Mouse (Mus musculus) spleen, adult 18-20 months (tissue): ENCODE results near the gene Fbxo47.

Source experiments
- DNase-seq, 2 experiments: peaks; one replicate each; pipeline ENCODE4 v3.0.0; 2022; ENCODE audit warnings: mixed read lengths in 2 of 2

Gene Fbxo47

GRCm38 (mm10) chr11:97883918-97884600 lies at the start of gene Fbxo47:
TSS of gene Fbxo47 (minus strand) at chr11:97884154.
- DNase-seq, result peak; percentile 94 to 96

GRCm38 (mm10) chr11:97933553-97933952 lies 49.6 kb upstream of the Fbxo47 start:
- DNase-seq, result no peak

GRCm38 (mm10) chr11:97928905-97929304 lies 45.0 kb upstream of the Fbxo47 start:
- no peak for DNase-seq

- DNase-seq, result no peak
Measured at GRCm38 (mm10) chr11:97924217-97924616, 40.3 kb upstream of the Fbxo47 start.

- no peak for DNase-seq
Measured at GRCm38 (mm10) chr11:97923639-97924038, 39.7 kb upstream of the Fbxo47 start.

DNA sequence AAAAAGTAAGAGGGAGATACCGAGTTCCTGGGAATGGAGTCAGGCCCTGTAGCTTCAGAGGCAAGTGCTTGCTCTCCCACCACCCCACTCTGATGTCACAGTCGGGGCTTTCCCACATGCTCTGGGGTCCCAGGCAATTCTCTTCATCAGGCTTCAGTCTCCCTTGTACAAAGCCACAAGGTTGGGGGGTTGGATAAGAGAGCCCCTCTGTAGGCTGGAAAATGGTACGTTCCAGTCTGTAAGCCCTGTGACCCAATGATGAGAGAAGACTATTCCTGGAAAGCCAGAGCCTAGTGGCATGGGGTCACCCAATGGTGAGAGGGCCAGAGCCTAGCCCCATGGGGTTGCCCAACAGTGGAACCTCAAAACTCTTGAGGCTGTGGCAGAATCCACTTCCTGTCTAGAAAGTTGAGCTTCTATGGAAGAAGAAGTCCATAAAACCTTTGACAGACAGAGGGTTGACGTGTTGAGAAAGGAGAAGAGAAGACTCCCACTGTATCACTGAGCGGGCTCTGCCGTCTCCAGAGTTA lies 32.1 kb upstream of the Fbxo47 start:
- no peak for DNase-seq

DNA sequence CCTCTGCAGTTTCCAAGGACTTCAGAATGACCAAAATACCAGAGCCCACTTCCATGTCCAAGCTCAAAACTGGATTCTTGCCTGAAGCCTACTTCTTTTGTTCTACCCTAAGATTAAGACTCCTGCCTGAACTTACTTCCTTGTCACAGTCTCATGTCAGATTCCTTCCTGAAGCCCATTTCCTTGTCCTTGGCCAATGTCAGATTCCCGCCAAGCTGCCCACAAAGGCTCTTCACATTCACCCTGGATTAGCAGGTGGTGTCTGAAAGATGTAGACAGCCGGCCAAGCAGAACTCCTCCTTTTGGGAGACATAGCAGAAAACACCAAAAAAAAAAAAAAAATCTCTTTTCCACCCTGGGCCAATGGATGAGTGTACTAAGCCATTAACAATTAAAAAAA lies 31.5 kb upstream of the Fbxo47 start:
- no peak for DNase-seq

GRCm38 (mm10) chr11:97913111-97913510 lies 29.2 kb upstream of the Fbxo47 start:
- DNase-seq, result no peak

- DNase-seq, result no peak
Measured at GRCm38 (mm10) chr11:97908634-97909348, 24.8 kb upstream of the Fbxo47 start.

- no peak for DNase-seq
Measured at GRCm38 (mm10) chr11:97907935-97908334, 24.0 kb upstream of the Fbxo47 start.

DNA sequence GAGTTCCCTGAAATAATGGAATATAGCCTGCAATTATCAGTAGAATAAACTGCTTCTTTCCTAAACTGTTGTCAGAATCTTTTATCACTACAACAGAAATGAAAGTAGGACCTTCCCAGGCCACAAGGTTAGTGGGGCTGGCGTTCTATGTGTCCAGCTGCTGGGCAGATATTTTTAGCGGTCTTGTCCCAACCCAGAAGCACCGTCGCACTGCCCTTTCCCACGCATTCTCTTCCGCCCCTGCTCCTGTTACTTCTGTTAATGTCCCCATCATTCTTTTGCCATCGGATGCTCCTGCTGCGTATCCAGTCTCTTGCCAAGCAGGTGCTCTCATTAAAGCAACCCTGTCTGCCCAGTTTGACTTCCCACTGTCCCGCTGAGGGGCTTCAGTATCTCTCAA lies 23.0 kb upstream of the Fbxo47 start:
- no peak for DNase-seq

GRCm38 (mm10) chr11:97905941-97906340 lies 22.0 kb upstream of the Fbxo47 start:
- DNase-seq, result no peak

DNA sequence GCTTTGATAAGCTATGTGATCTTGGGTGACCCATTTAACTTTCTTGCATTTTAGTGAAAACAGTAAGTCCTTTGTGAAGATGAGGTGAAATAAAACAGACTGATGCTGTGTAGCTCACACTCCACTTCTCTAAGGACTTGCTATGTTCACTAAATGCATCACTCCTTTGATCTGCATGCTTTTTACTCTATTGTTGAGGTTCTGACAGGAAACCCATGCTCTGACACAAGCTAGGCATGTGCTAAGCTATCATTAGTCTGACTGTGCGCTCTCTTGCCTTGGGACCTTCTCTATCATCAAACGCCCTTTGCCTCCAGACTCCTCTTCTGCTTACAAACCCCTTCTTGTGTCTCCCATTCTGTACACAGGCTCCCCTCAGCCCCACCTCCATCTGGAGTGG lies 21.6 kb upstream of the Fbxo47 start:
- no peak for DNase-seq

DNA sequence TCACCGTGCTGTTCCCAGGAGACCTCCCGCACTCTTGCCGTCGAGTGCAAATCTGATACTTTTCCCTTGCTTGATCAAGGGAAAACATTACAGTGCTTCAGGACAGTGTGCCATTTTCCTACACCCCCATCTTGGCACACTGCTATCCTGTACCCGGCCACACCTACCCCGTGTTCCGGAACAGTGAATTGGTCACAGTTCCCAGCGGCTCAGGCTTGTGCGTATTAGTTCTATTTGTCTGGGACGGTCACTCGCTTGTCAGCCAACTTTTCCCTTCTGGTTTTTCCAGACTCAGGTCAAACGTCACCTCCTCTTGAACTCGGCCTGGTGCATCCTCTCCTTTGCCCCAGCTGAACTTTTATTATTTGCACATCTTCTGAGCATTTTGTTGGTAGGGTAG lies 20.8 kb upstream of the Fbxo47 start:
- no peak for DNase-seq

DNA sequence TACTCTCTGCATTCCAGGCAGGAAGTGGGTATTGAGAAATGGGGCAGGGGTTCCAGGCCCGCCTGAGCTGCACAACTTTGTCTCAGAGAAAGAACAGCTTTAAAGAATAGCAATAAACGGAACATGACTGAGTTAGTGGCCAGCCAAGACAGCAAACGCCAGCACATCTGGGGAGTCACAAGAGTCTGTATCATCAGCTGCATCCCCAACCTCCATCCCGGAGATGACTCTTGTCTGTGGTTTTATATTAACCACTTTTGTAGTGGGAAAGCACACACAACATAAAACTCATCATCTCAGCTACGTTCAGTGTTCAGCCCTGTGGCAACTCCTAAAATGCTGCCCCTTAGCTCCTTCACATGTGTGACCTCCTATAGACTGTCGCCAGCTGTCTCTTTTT lies 17.9 kb upstream of the Fbxo47 start:
- no peak for DNase-seq

GRCm38 (mm10) chr11:97899822-97900221 lies 15.9 kb upstream of the Fbxo47 start:
- DNase-seq, result peak; percentile 50 to 78

GRCm38 (mm10) chr11:97897568-97898185 lies 13.7 kb upstream of the Fbxo47 start:
- DNase-seq, result no peak

DNA sequence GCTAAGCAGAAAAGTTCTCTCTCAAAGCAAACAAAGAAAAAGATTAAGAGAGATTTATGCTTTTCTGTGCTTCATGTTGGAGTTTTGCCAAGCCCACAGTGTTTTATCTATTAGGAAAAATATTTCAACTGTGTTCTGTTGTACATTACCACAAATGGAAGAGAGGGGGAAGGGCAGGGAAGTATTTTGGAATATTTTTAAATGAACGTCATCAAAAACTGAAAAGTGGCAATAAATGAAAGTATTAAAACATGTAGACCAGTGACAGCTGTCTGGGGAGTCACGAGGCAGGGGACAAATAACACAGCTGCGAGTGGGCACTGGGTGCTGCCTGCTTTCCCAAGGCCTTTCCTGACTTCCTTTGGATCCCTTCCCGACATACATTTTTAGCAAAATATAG lies 12.7 kb upstream of the Fbxo47 start:
- no peak for DNase-seq

GRCm38 (mm10) chr11:97891821-97892220 lies 7.9 kb upstream of the Fbxo47 start:
- no peak for DNase-seq

GRCm38 (mm10) chr11:97885296-97885915 lies 1.5 kb upstream of the Fbxo47 start:
- DNase-seq, result no peak

DNA sequence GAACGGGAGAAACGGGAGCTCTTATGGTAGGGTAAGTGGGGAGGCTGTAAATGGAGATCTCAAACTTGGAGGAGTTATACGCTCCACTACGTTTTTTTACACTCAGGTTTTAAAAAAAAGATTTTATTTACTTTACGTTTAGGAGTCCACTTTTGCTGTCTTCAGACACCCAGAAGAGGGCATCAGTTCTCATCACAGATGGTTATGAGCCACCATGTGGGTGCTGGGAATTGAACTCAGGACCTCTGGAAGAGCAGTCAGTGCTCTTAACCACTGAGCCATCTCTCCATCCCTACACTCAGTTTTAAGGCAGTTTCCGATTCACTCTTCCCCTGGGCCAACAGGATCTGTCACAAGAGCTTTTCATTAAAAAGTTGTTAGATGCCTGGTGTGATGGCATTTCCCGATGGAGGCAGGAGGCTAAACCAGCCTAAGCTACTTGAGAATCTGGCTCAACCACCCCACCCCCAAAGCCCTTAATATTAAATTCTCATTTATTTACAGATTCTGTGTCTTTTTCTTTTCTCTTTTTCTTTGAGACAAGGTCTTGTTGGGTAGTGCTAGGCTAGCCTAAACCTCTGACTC lies 739 bp upstream of the Fbxo47 start:
- DNase-seq, result no peak

DNA sequence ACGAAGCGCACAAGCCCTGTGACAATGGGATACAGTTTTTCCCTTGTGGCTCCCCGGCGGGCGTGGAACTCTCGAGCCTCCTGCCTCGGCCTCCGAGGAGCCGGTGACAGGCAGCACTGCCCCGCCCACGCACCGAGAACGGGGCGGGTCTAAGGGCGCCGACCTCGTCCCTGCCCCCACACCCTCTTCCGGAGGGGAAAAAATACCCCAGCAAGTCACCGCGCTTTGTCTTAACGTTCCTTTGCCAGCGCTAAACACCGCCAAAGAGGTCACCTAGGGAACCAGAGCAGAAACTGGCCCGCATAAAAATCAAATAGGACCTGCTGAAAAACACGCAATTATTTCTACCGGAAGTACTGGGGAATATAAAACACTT lies 424 bp downstream of the Fbxo47 start:
- peak; percentile 83 to 89 for DNase-seq

- DNase-seq, result no peak
Measured at GRCm38 (mm10) chr11:97880362-97880761, 3.6 kb downstream of the Fbxo47 start.
